Mouse (Mus musculus) heart, embryonic 14.5 days (tissue): Measurements from ENCODE around the gene Qpctl. TPM values are rescaled to one million over a fixed set of nuclear protein-coding genes. Genes with fewer than 3 reads are reported as not detected.

ENCODE experiments used
- ATAC-seq: fragments of 200-750 bp; cut with Nextera tagmentation; 2 replicates; pipeline ENCODE4 v1.8.0; 2017; ENCODE audit warnings: low read depth, moderate TSS enrichment; ENCODE audit not compliant: insufficient number of reproducible peaks, insufficient read depth, low FRiP score
- H3K27ac ChIP-seq, 2 experiments: fragments of 200-500 bp in 1 of 2; fragments of 300-500 bp in 1 of 2; sonication (generic) in 1 of 2; replicated peaks in 1 of 2; 2 replicates each; pipeline ENCODE4 v1.5.1; 2012 to 2014; ENCODE audit warnings: low read depth in 2 of 2, low read length in 2 of 2, control low read depth in 1 of 2, mild to moderate bottlenecking in 1 of 2, mixed read lengths in 1 of 2; ENCODE audit not compliant: control insufficient read depth in 1 of 2, insufficient read depth in 1 of 2
- H3K27me3 ChIP-seq: fragments of 300-500 bp; sonication (generic); 2 replicates; pipeline ENCODE4 v1.6.1; 2014; ENCODE audit warnings: mild to moderate bottlenecking, low read length, control low read depth; ENCODE audit not compliant: control insufficient read depth, insufficient read depth
- H3K36me3 ChIP-seq: fragments of 300-500 bp; sonication (generic); 2 replicates; pipeline ENCODE4 v1.6.1; 2014; ENCODE audit warnings: mild to moderate bottlenecking, control low read depth, low read length, mixed read lengths; ENCODE audit not compliant: control insufficient read depth, insufficient read depth
- H3K4me1 ChIP-seq, 2 experiments: fragments of 200-500 bp in 1 of 2; fragments of 300-500 bp in 1 of 2; sonication (generic) in 1 of 2; 2 replicates each; pipeline ENCODE4 v1.6.1; 2012 to 2014; ENCODE audit warnings: low read length in 2 of 2, control low read depth in 1 of 2, mixed read lengths in 1 of 2; ENCODE audit not compliant: control insufficient read depth in 2 of 2, insufficient read depth in 2 of 2
- H3K4me2 ChIP-seq: fragments of 300-500 bp; sonication (generic); 2 replicates; pipeline ENCODE4 v1.6.1; 2014; ENCODE audit warnings: mild to moderate bottlenecking, low read length
- H3K4me3 ChIP-seq, 2 experiments: fragments of 200-500 bp in 1 of 2; fragments of 300-500 bp in 1 of 2; sonication (generic) in 1 of 2; 2 replicates each; pipeline ENCODE4 v1.5.1; 2012 to 2014; ENCODE audit warnings: low read length in 2 of 2, mild to moderate bottlenecking in 2 of 2, control low read depth in 1 of 2, low read depth in 1 of 2, moderate library complexity in 1 of 2; ENCODE audit not compliant: control insufficient read depth in 1 of 2, insufficient read depth in 1 of 2
- H3K9ac ChIP-seq: fragments of 300-500 bp; sonication (generic); 2 replicates; pipeline ENCODE4 v1.6.1; 2014; ENCODE audit warnings: mild to moderate bottlenecking, low read length
- H3K9me3 ChIP-seq: fragments of 300-500 bp; sonication (generic); 2 replicates; pipeline ENCODE4 v1.6.1; 2016; ENCODE audit warnings: low read length, control low read depth; ENCODE audit not compliant: control insufficient read depth
- WGBS: fragments of 180-500 bp; shearing (Covaris S2); extraction: QIAGEN DNeasy Blood & Tissue Kit; methylation state at CpG from one replicate; pipeline ENCODE4 v1.1.7; 2014; 5-methylcytosine and 5-hydroxymethylcytosine counted together
- polyA plus RNA-seq: library from polyadenylated mRNA; unstranded; fragments of >200 nt; fragmentation: Nextera tagmentation; extraction: Ambion mirVana; gene quantifications from 2 replicates; pipeline ENCODE4 v1.2.1, GENCODE M21; 2014

Gene Qpctl
- polyA plus RNA-seq, 1 experiment from 2014 or later = 7.0 TPM

GRCm38 (mm10) chr7:19104486-19104885, 44.6 kb downstream of the Qpctl start:
- Histone ChIP-seq H3K4me1 (peaks cover 0 to 7% of the 10 kb centered on the region in 2 experiments; a peak in 2 of 4 replicates), H3K27ac (no peak overlapping the region), H3K9ac (no peak overlapping the region), H3K4me3 (no peak overlapping the region), H3K4me2 (no peak overlapping the region), H3K36me3 (no peaks in the 10 kb centered on the region), H3K9me3 (peaks cover 9% of the 10 kb centered on the region; the same call in 1 of the 2 replicates), H3K27me3 (no peaks in the 10 kb centered on the region)
- WGBS = 59% methylated on average over 2 of the region's 2 CpGs
- ATAC-seq = no peak

- Histone ChIP-seq H3K4me2 (no peak overlapping the region), H3K9me3 (peaks cover 9% of the 10 kb centered on the region; the same call in 1 of the 2 replicates), H3K27ac (no peak overlapping the region), H3K27me3 (no peaks in the 10 kb centered on the region), H3K9ac (no peak overlapping the region), H3K36me3 (0 out of 2 replicates have a peak, but pooled peaks cover 2% of the 10 kb centered on the region), H3K4me1 (peaks cover 0 to 7% of the 10 kb centered on the region in 2 experiments; a peak in 2 of 4 replicates), H3K4me3 (no peak overlapping the region)
- ATAC-seq = no peak
Measured at GRCm38 (mm10) chr7:19103741-19104140, 45.4 kb downstream of the Qpctl start.

- ATAC-seq = no peak
- peaks cover 13 to 26% of the 10 kb centered on the region in 2 experiments for H3K4me1 ChIP-seq
- WGBS = 90% methylated on average over 1 of the region's 1 CpGs
- H3K27ac ChIP-seq = no peak overlapping the region
- no peak overlapping the region for H3K4me2 ChIP-seq
- no peak overlapping the region for H3K4me3 ChIP-seq
- H3K9ac ChIP-seq = no peak overlapping the region
- H3K9me3 ChIP-seq = peaks cover 9% of the 10 kb centered on the region; the same call in 1 of the 2 replicates
- H3K27me3 ChIP-seq = no peaks in the 10 kb centered on the region
- peaks cover 23% of the 10 kb centered on the region for H3K36me3 ChIP-seq
Measured at GRCm38 (mm10) chr7:19100290-19100689, 48.8 kb downstream of the Qpctl start.

GRCm38 (mm10) chr7:19098811-19099210, 50.3 kb downstream of the Qpctl start:
- 65% methylated on average over 7 of the region's 7 CpGs for WGBS
- no peak overlapping the region for H3K9ac ChIP-seq
- H3K4me3 ChIP-seq = no peak overlapping the region
- no peak overlapping the region for H3K27ac ChIP-seq
- H3K4me1 ChIP-seq = peaks cover 13 to 26% of the 10 kb centered on the region in 2 experiments
- no peak for ATAC-seq
- H3K36me3 ChIP-seq = peaks cover 23% of the 10 kb centered on the region
- no peaks in the 10 kb centered on the region for H3K27me3 ChIP-seq
- H3K4me2 ChIP-seq = no peak overlapping the region
- H3K9me3 ChIP-seq = peaks cover 9% of the 10 kb centered on the region; the same call in 1 of the 2 replicates

GRCm38 (mm10) chr7:19097863-19098262, 51.2 kb downstream of the Qpctl start:
- Histone ChIP-seq H3K27ac (no peak overlapping the region), H3K9me3 (0 out of 2 replicates have a peak, but pooled peaks cover 2% of the 10 kb centered on the region), H3K27me3 (no peaks in the 10 kb centered on the region), H3K4me1 (peaks cover 18 to 32% of the 10 kb centered on the region in 2 experiments), H3K9ac (no peak overlapping the region), H3K36me3 (peaks cover 23% of the 10 kb centered on the region), H3K4me3 (no peak overlapping the region), H3K4me2 (no peak overlapping the region)
- ATAC-seq = no peak

- Histone ChIP-seq H3K36me3 (peaks cover 23% of the 10 kb centered on the region), H3K27ac (no peak overlapping the region), H3K27me3 (no peaks in the 10 kb centered on the region), H3K9me3 (no peaks in the 10 kb centered on the region), H3K4me2 (no peak overlapping the region), H3K4me1 (peaks cover 24 to 38% of the 10 kb centered on the region in 2 experiments), H3K9ac (no peak overlapping the region; the same call in 1 of the 2 replicates), H3K4me3 (no peak overlapping the region)
- no peak for ATAC-seq
- 38% methylated on average over 2 of the region's 2 CpGs for WGBS
Measured at GRCm38 (mm10) chr7:19097217-19097616, 51.9 kb downstream of the Qpctl start.

GRCm38 (mm10) chr7:19096421-19096976, 52.6 kb downstream of the Qpctl start:
- H3K27ac ChIP-seq = peak overlapping the region; percentile 92 to 100
- peaks cover 30 to 45% of the 10 kb centered on the region in 2 experiments for H3K4me1 ChIP-seq
- H3K4me2 ChIP-seq = peak overlapping the region; percentile 87
- peak overlapping the region; percentile 96 for H3K9ac ChIP-seq
- H3K36me3 ChIP-seq = peaks cover 28% of the 10 kb centered on the region
- no peaks in the 10 kb centered on the region for H3K27me3 ChIP-seq
- H3K9me3 ChIP-seq = no peaks in the 10 kb centered on the region
- 41% methylated on average over 5 of the region's 5 CpGs for WGBS
- peak overlapping the region; percentile 79 to 89 for H3K4me3 ChIP-seq
- no peak for ATAC-seq

- Histone ChIP-seq H3K9ac (peak overlapping the region; percentile 96), H3K27ac (peak overlapping the region; percentile 92 to 100), H3K4me1 (peaks cover 30 to 45% of the 10 kb centered on the region in 2 experiments), H3K4me3 (peak overlapping the region; percentile 79 to 89), H3K4me2 (peak overlapping the region; percentile 87), H3K27me3 (no peaks in the 10 kb centered on the region), H3K9me3 (no peaks in the 10 kb centered on the region), H3K36me3 (peaks cover 33% of the 10 kb centered on the region)
- no peak for ATAC-seq
- under 1% methylated on average over 18 of the region's 19 CpGs for WGBS
Measured at GRCm38 (mm10) chr7:19095751-19096110, 53.4 kb downstream of the Qpctl start.
